Mouse (Mus musculus) urinary bladder, adult 2 months (tissue): ENCODE results near the gene Col6a4. TPM values are rescaled to one million over a fixed set of nuclear protein-coding genes. Genes with fewer than 3 reads are reported as not detected.

Experiments
- DNase-seq: peaks from one replicate; pipeline ENCODE4 v3.0.0; 2022; ENCODE audit warnings: low spot score
- polyA plus RNA-seq: library from polyadenylated mRNA; depleted of rRNA; stranded (reverse); fragments of >200 nt; gene quantifications from 2 replicates; pipeline ENCODE4 v1.2.3, GENCODE M21; 2012; rRNA removed

Col6a4 gene
- polyA plus RNA-seq, 1 experiment = 1.3 TPM

GRCm38 (mm10) chr9:105960533-105960932 lies 136.1 kb downstream of the Col6a4 start, which contains the start of gene Col6a5:
Gene Col6a5 (minus strand): TSS chr9:105960643.
- DNase-seq = no peak

DNA sequence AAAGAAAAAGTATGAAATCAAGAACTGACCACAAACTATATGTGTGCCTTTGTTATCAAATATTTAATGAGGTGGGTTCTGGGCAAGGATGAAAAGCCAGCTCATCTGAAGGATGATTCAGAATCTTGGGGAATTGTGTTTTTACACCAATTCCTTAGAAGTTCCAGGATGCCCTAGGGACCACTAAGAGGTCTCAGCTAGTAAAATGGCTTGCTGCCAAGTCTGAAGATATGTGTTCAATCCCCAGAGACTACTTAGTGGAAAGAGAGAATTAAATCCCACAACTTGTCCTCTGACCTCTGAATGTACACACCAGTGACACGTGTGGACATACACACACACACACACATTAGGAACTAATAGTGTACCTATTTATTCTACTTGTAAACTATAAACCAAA lies 137.5 kb downstream of the Col6a4 start:
- no peak for DNase-seq

DNA sequence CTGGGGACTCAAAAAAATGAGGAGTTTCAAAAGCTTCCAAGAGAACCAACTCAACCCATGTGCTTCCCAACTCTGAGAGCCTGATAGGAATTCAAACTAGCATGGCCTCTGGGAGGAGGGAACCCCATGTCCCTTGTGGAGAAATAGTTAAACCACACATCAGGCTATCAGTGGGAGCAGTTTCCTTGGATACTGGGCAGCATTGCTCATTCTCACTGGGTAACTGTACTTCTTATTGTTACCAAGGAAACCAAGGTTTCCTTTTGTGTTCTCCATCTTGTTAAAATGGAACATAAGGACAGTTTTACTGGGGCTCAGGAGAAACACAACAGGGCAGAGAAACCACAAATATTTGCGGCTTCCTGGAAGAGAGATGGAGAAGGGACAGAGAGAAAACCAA lies 146.8 kb downstream of the Col6a4 start:
- DNase-seq = no peak

GRCm38 (mm10) chr9:105947577-105947976 lies 149.0 kb downstream of the Col6a4 start:
- DNase-seq = no peak

Other genes with a start within 250 kb of the Col6a4 start
- 4.1 and 4.8 TPM in 2 replicates for gene Col6a5, start 136.1 kb downstream of the Col6a4 start, polyA plus RNA-seq
- 1.1 and 1.5 TPM in 2 replicates for gene Glyctk, start 61.4 kb upstream of the Col6a4 start, polyA plus RNA-seq
- gene Wdr82, start 74.1 kb upstream of the Col6a4 start, polyA plus RNA-seq = 67.9 and 72.1 TPM in 2 replicates
- 40.2 and 47.0 TPM in 2 replicates for gene Ppm1m, start 103.0 kb upstream of the Col6a4 start, polyA plus RNA-seq
- gene Twf2, start 106.3 kb upstream of the Col6a4 start, polyA plus RNA-seq = 33.1 and 35.7 TPM in 2 replicates
- gene Tlr9, start 125.8 kb upstream of the Col6a4 start, polyA plus RNA-seq = 1.8 and 2.5 TPM in 2 replicates
- 93.3 and 105 TPM in 2 replicates for gene Alas1, start 151.9 kb upstream of the Col6a4 start, polyA plus RNA-seq
- 3.9 and 4.5 TPM in 2 replicates for gene Poc1a, start 184.3 kb upstream of the Col6a4 start, polyA plus RNA-seq